Mouse (Mus musculus): ENCODE data around the gene Gpsm3. TPM values are rescaled to one million over a fixed set of nuclear protein-coding genes. Genes with fewer than 3 reads are reported as not detected.

Gene Gpsm3
- 180 TPM for total RNA-seq (2023)

GRCm38 (mm10) chr17:34589681-34590101, at the start of gene Gpsm3:
Gpsm3 (plus strand) TSS chr17:34589806.

GRCm38 (mm10) chr17:34564003-34564421, 25.6 kb upstream of the Gpsm3 start, which contains the start of gene Notch4:
Notch4 (plus strand) TSS chr17:34564268.

GRCm38 (mm10) chr17:34591029-34591993, 1.7 kb downstream of the Gpsm3 start, which contains the start of gene Pbx2:
Pbx2 (plus strand) TSS chr17:34591266.

GRCm38 (mm10) chr17:34597566-34598095, 8.0 kb downstream of the Gpsm3 start, which contains the start of gene Ager:
Ager (plus strand) TSS chr17:34597862.

GRCm38 (mm10) chr17:34603375-34604060, 13.9 kb downstream of the Gpsm3 start, which contains the start of gene Rnf5:
Rnf5 (minus strand) TSS chr17:34603690.

GRCm38 (mm10) chr17:34604061-34604508, 14.5 kb downstream of the Gpsm3 start, which contains the start of gene Agpat1:
Agpat1 (plus strand) TSS chr17:34604262.

GRCm38 (mm10) chr17:34615871-34616270, 26.3 kb downstream of the Gpsm3 start, which contains the start of gene Egfl8:
Egfl8 (minus strand) TSS chr17:34615971.

GRCm38 (mm10) chr17:34627943-34628643, 38.5 kb downstream of the Gpsm3 start, which contains the start of gene Ppt2:
Ppt2 (minus strand) TSS chr17:34628510.

GRCm38 (mm10) chr17:34629221-34629751, 39.7 kb downstream of the Gpsm3 start, which contains the start of gene Prrt1:
Prrt1 (plus strand) TSS chr17:34629533.

Other genes starting within 250 kb of the Gpsm3 start
- 0.85 TPM for gene Btnl2, start 235.0 kb upstream of the Gpsm3 start, total RNA-seq (2023)
- gene Btnl1, start 212.7 kb upstream of the Gpsm3 start, total RNA-seq (2023) = 0.35 TPM
- gene BC051142, start 191.0 kb upstream of the Gpsm3 start, total RNA-seq (2023) = 4.0 TPM
- gene Btnl4, start 112.5 kb upstream of the Gpsm3 start, total RNA-seq (2023) = not detected
- gene Btnl6, start 72.5 kb upstream of the Gpsm3 start, total RNA-seq (2023) = not detected
- gene Notch4, start 25.5 kb upstream of the Gpsm3 start, total RNA-seq (2023) = 0.38 TPM
- gene Pbx2, start 1.5 kb downstream of the Gpsm3 start, total RNA-seq (2023) = 48.2 TPM
- 8.7 TPM for gene Ager, start 8.1 kb downstream of the Gpsm3 start, total RNA-seq (2023)
- gene Rnf5, start 13.9 kb downstream of the Gpsm3 start, total RNA-seq (2023) = 29.9 TPM
- gene Agpat1, start 14.5 kb downstream of the Gpsm3 start, total RNA-seq (2023) = 41.1 TPM
- 8.4 TPM for gene Egfl8, start 26.2 kb downstream of the Gpsm3 start, total RNA-seq (2023)
- gene Ppt2, start 38.7 kb downstream of the Gpsm3 start, total RNA-seq (2023) = 20.6 TPM
- 6.9 TPM for gene Prrt1, start 39.7 kb downstream of the Gpsm3 start, total RNA-seq (2023)
- 1.2 TPM for gene Fkbpl, start 55.0 kb downstream of the Gpsm3 start, total RNA-seq (2023)
- gene Atf6b, start 57.3 kb downstream of the Gpsm3 start, total RNA-seq (2023) = 42.3 TPM
- 0.09 TPM for gene Tnxb, start 80.7 kb downstream of the Gpsm3 start, total RNA-seq (2023)
- 0.70 TPM for gene C4b, start 154.1 kb downstream of the Gpsm3 start, total RNA-seq (2023)
- not detected for gene Cyp21a1, start 214.8 kb downstream of the Gpsm3 start, total RNA-seq (2023)
- gene Stk19, start 247.1 kb downstream of the Gpsm3 start, total RNA-seq (2023) = 55.8 TPM
- 86.0 TPM for gene Dxo, start 247.2 kb downstream of the Gpsm3 start, total RNA-seq (2023)

Data from CD4-positive naive resting alpha-beta T cell, adult 76 days (primary cell).